Mouse (Mus musculus): Measurements from ENCODE around the gene Wdr54. TPM values are rescaled to one million over a fixed set of nuclear protein-coding genes. Genes with fewer than 3 reads are reported as not detected.

Wdr54 gene
- polyA plus RNA-seq, 1 experiment from 2014 or later = 15.4 TPM

- no peak; the same call in 1 of the 2 replicates for ATAC-seq (ENCODE audit: low FRiP score)
- Histone ChIP-seq H3K27ac (peak overlapping the region; percentile 99), H3K9ac (peak overlapping the region; percentile 88), H3K9me3 (no peaks in the 10 kb centered on the region), H3K4me2 (peak overlapping the region; percentile 94), H3K36me3 (replicated peaks) (peaks cover 38% of the 10 kb centered on the region), H3K4me3 (replicated peaks) (peak overlapping the region; percentile 79), H3K4me1 (peaks cover 52% of the 10 kb centered on the region), H3K27me3 (no peaks in the 10 kb centered on the region)
- 2% methylated on average over 38 of the region's 52 CpGs for WGBS
These were observed 34.1 kb downstream of the Wdr54 start for GRCm38 (mm10) chr6:83121863-83122710.

DNA sequence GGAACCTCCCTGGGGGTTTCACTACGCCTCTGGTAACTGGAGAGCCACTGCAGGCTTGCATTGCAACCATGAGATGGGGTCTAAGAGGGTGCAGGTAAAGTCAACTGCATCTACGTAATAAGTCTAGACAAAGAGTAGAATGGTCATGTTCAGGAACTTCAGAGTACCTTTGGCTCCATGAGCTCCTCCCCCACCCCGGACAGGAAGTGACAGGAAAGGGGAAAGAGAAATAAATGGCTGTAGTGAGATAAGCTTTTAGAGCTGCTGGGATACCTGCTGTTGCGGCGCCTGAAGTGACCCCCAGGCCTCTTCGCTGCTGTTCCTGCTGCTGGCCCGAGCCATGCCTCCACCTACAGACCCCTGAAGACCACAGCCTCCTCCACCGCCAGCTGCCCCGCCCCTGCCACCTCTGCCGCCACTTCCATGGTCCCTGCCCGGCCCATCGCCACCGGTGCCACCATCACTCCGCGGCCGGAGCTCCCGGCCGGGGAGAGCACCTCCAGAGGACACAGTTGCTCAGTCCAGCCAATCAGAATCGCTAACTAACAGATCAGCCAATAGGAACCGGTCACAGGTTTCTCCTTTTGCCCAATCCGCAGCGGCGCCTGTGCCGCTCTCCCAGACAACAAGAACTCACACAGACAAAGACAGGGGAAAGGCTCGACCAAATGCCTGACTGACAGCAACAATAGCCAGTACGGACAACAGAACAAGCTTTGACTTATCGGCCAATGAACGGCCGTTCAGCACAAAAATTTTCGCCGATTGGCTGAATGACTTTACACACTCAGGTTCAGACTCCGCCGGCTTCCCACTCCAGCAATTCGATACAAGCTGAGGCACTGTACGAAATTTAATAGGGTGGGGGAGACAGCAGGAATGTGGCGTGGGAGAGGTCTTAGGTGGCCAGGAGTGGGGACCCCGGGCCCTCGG lies 35.0 kb downstream of the Wdr54 start, which contains the start of gene Wbp1:
Gene Wbp1, minus strand, starts transcription at position 630 of the 933 bp plus-strand sequence.
- Histone ChIP-seq H3K9ac (peak within 1 kb of the TSS; percentile 88), H3K27ac (peak within 1 kb of the TSS; percentile 99), H3K4me3 (replicated peaks) (peak within 1 kb of the TSS; percentile 79), H3K27me3 (no peaks in the 10 kb centered on the region), H3K4me1 (peaks cover 60% of the 10 kb centered on the region), H3K36me3 (replicated peaks) (peaks cover 39% of the 10 kb centered on the region), H3K4me2 (peak within 1 kb of the TSS; percentile 94), H3K9me3 (no peaks in the 10 kb centered on the region)
- ATAC-seq (ENCODE audit: low FRiP score) = peak; percentile 94
- WGBS = under 1% methylated on average over 35 of the region's 38 CpGs

DNA sequence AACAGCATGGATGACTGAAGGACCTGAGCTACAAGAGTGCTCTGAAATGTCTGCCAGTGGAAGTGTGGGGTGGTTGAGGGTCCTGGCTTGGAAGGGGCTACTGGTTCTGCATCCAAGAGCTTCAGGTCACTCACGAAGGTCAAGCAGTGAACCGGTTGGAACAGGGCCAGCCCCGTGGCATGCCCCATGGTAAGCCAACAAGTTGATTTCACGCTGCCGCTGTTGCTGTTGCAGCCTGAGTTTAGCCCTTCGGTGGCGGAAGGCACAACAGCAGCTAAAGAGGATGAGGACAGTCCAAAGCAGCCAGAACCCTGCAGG lies 36.5 kb downstream of the Wdr54 start:
- no peak for ATAC-seq (ENCODE audit: low FRiP score)
- Histone ChIP-seq H3K27ac (no peak overlapping the region), H3K4me1 (peaks cover 65% of the 10 kb centered on the region), H3K9ac (peak overlapping the region; percentile 86; the same call in 1 of the 2 replicates), H3K36me3 (replicated peaks) (peaks cover 39% of the 10 kb centered on the region), H3K9me3 (no peaks in the 10 kb centered on the region), H3K4me2 (peak overlapping the region; percentile 94), H3K4me3 (replicated peaks) (peak overlapping the region; percentile 79), H3K27me3 (no peaks in the 10 kb centered on the region)
- WGBS = 85% methylated on average over 7 of the region's 7 CpGs

- Histone ChIP-seq H3K9ac (0 out of 2 replicates have a peak overlapping the region, but pooled peaks have one; percentile 86), H3K27me3 (no peaks in the 10 kb centered on the region), H3K27ac (0 out of 2 replicates have a peak overlapping the region, but pooled peaks have one; percentile 46), H3K9me3 (no peaks in the 10 kb centered on the region), H3K4me1 (peaks cover 64% of the 10 kb centered on the region), H3K4me2 (no peak overlapping the region), H3K36me3 (replicated peaks) (peaks cover 39% of the 10 kb centered on the region), H3K4me3 (replicated peaks) (no peak overlapping the region; the same call in 1 of the 2 replicates)
- WGBS = 90% methylated on average over 14 of the region's 14 CpGs
- ATAC-seq (ENCODE audit: low FRiP score) = no peak
These were observed 37.1 kb downstream of the Wdr54 start for GRCm38 (mm10) chr6:83118825-83119733.

DNA sequence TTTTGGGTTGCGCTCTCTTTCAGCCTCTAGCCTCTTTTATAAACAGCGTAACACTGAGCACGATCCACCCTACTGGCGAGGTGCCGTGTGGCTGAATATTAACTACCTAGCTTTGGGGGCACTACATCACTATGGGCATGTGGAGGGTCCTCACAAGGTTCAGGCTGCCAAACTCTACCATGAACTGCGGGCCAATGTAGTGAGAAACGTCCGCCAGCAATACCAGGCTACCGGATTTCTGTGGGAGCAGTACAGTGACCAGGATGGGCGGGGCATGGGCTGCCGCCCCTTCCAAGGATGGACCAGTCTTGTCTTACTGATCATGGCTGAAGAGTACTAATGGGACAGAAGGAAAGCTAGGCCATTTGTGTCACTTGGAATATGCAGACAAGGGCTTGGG lies 37.8 kb downstream of the Wdr54 start:
- H3K4me2 ChIP-seq = no peak overlapping the region
- H3K4me1 ChIP-seq = peaks cover 57% of the 10 kb centered on the region
- no peaks in the 10 kb centered on the region for H3K27me3 ChIP-seq
- WGBS = 89% methylated on average over 11 of the region's 11 CpGs
- no peak overlapping the region for H3K9ac ChIP-seq
- H3K36me3 ChIP-seq (replicated peaks) = peaks cover 35% of the 10 kb centered on the region
- no peak overlapping the region for H3K4me3 ChIP-seq (replicated peaks)
- peak overlapping the region; percentile 31; the same call in 1 of the 2 replicates for H3K27ac ChIP-seq
- no peaks in the 10 kb centered on the region for H3K9me3 ChIP-seq
- no peak for ATAC-seq (ENCODE audit: low FRiP score)

DNA sequence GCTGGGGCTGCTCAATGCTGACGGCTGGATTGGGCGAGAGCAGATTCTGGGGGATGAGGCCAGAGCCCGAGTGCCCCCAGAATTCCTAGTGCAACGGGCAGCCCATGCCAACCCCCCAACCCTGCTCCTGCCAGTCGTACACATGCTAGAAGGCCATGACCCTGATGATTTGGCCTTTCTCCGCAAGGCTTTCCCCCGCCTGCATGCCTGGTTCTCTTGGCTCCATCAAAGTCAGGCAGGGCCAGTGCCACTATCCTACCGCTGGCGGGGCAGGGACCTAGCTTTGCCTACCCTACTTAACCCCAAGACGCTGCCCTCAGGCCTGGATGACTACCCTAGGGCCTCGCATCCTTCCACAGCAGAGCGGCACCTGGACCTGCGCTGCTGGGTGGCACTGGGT lies 38.6 kb downstream of the Wdr54 start:
- Histone ChIP-seq H3K27ac (no peak overlapping the region), H3K4me1 (peaks cover 50% of the 10 kb centered on the region), H3K27me3 (no peaks in the 10 kb centered on the region), H3K4me2 (no peak overlapping the region), H3K4me3 (replicated peaks) (no peak overlapping the region), H3K9ac (no peak overlapping the region), H3K36me3 (replicated peaks) (peaks cover 29% of the 10 kb centered on the region), H3K9me3 (no peaks in the 10 kb centered on the region)
- 91% methylated on average over 13 of the region's 13 CpGs for WGBS
- no peak for ATAC-seq (ENCODE audit: low FRiP score)

- Histone ChIP-seq H3K9me3 (no peaks in the 10 kb centered on the region), H3K4me1 (peaks cover 45% of the 10 kb centered on the region), H3K27ac (no peak overlapping the region), H3K9ac (no peak overlapping the region), H3K4me3 (replicated peaks) (peak overlapping the region; percentile 83; the same call in 1 of the 2 replicates), H3K4me2 (peak overlapping the region; percentile 6; the same call in 1 of the 2 replicates), H3K27me3 (no peaks in the 10 kb centered on the region), H3K36me3 (replicated peaks) (peaks cover 29% of the 10 kb centered on the region)
- 91% methylated on average over 4 of the region's 4 CpGs for WGBS
- no peak for ATAC-seq (ENCODE audit: low FRiP score)
These were observed 39.1 kb downstream of the Wdr54 start for GRCm38 (mm10) chr6:83117165-83117438.

DNA sequence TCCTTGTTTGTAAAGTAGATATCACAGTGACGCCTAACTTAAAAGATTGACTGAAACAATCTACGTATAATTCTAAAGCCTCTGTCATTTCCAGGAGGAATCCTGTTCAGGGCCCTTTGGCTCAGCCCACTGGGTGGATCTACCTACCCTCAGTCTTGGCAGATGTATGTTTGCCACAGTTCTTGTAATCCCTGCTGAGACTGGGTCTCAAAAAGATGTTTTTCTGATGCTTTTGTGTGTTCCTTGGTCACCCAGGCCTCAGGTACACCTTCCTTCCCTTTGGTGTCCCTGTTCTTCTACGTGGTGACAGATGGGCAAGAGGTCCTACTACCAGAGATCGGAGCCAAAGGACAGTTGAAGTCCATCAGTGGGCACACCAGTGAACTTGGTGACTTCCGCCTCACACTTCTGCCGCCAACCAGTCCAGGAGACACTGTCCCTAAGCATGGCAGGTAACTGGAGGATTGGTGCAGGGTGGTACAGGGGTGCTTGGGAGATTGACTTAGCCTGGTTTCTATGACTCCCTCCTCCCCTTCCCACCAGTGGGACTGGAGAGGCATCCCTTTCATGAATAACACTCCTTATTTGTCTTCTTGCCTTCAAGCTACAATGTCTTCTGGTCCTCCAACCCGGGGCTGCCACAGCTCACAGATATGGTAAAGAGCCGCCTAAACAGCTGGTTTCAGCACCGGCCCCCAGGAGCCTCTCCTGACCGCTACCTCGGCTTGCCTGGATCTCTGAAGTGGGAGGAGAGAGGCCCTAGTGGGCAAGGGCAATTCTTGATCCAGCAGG lies 39.6 kb downstream of the Wdr54 start:
- H3K9ac ChIP-seq = peak overlapping the region; percentile 92
- H3K4me2 ChIP-seq = peak overlapping the region; percentile 96
- peaks cover 44% of the 10 kb centered on the region for H3K4me1 ChIP-seq
- 88% methylated on average over 11 of the region's 11 CpGs for WGBS
- peaks cover 29% of the 10 kb centered on the region for H3K36me3 ChIP-seq (replicated peaks)
- H3K27me3 ChIP-seq = no peaks in the 10 kb centered on the region
- no peaks in the 10 kb centered on the region for H3K9me3 ChIP-seq
- ATAC-seq (ENCODE audit: low FRiP score) = no peak
- no peak overlapping the region for H3K27ac ChIP-seq
- H3K4me3 ChIP-seq (replicated peaks) = peak overlapping the region; percentile 83

DNA sequence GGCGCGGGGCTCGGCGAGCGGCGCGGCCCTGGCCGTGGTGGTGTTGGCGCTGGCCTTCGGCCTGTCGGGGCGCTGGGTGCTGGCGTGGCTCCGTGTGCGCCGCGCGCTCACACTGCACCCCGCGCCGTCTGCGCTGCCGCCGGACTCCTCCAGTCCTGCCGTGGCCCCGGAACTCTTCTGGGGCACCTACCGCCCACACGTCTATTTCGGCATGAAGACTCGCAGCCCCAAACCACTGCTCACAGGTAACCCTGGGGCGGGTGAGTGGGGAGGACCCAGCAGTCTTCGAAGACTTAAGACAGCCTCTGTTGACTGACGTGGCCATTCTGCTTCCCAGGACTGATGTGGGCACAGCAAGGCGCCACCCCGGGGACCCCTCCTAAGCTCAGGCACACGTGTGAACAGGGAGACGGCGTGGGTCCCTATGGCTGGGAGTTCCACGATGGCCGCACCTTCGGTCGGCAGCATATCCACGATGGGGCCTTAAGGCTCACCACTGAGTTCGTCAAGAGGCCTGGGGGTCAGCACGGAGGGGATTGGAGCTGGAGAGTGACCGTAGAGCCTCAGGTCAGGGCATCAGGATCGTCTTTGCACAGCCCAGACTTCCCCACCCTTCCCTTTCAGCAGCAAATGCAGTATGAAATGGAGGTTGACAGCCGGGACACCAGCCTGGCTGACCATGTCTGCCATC lies 40.4 kb downstream of the Wdr54 start:
- no peaks in the 10 kb centered on the region for H3K9me3 ChIP-seq
- H3K36me3 ChIP-seq (replicated peaks) = peaks cover 34% of the 10 kb centered on the region
- peak overlapping the region; percentile 96 for H3K4me2 ChIP-seq
- ATAC-seq (ENCODE audit: low FRiP score) = peak; percentile 75
- H3K27me3 ChIP-seq = no peaks in the 10 kb centered on the region
- H3K4me3 ChIP-seq (replicated peaks) = peak overlapping the region; percentile 83
- WGBS = 3% methylated on average over 27 of the region's 48 CpGs
- H3K9ac ChIP-seq = peak overlapping the region; percentile 92
- H3K4me1 ChIP-seq = peaks cover 44% of the 10 kb centered on the region
- H3K27ac ChIP-seq = peak overlapping the region; percentile 79

DNA sequence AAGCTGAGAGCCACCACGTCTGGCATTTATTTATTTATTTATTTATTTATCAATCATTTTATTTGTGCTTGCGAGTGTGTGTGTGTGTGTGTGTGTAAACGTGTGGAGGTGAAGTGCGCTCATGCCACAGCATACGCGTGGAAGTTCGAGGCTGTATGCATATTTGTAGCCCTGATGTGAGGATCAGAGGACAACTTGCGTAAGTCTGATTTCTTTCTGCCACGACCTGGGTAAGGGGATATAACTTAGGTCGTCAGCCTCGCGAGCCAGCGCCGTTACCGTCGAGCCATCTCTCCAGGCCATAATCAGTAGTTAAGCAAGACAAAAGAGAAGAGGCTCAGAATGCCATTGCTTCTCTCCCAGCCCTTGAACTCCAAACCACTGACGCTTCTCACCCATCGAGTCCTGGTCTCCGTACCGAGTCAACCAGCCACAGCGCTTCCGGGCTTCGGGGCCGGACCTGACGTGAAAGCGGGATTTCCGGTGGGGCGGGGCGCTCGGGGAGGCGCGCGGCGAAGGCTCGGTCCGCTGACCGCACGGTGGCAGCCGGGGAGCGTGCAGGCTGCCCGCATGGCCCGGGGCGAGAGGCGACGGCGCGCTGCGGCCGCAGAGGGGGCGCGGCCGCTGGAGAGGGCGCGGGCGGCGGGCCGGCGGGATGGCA lies 41.1 kb downstream of the Wdr54 start, which contains the start of gene Mogs:
Gene Mogs, plus strand, starts transcription at position 486 of the 661 bp plus-strand sequence.
- Histone ChIP-seq H3K27ac (peak within 1 kb of the TSS; percentile 79), H3K9me3 (no peaks in the 10 kb centered on the region), H3K4me3 (replicated peaks) (peak within 1 kb of the TSS; percentile 83), H3K4me1 (peaks cover 42% of the 10 kb centered on the region), H3K4me2 (peak within 1 kb of the TSS; percentile 96), H3K9ac (peak within 1 kb of the TSS; percentile 92), H3K27me3 (no peaks in the 10 kb centered on the region), H3K36me3 (replicated peaks) (peaks cover 34% of the 10 kb centered on the region)
- 2% methylated on average over 45 of the region's 58 CpGs for WGBS
- peak; percentile 92 for ATAC-seq (ENCODE audit: low FRiP score)
